8 mouse cellular contexts compared by ENCODE assay signal in the genomic region with DNA sequence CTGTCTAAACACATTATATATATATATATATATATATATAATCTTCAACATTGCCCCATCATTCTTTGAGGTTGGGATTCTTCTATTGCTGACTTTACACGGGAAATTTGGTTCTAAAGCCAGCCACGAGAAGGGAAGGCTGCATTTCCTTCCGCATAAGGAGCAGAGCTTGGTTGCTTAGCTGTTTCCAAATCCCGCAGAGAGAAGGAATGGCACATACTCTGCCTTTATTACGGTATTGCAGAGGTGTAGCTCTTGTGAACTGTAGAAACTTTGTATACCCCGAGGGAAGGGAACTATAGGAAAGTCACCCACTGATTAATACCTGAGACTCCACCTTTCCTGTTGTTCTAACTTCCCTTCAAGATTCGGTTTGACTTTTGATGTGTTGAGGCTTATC. TPM values are rescaled to one million over a fixed set of nuclear protein-coding genes. Genes with fewer than 3 reads are reported as not detected.
DNase-seq lines count a peak whose midpoint lies in the region; ATAC-seq and TF ChIP-seq lines count a peak whose summit lies in the region.

No protein-coding gene starts in this region.

- no peak for TF ChIP-seq CTCF in kidney, postnatal 0 days (IDR thresholded peaks at IDR 0.05; ENCODE audit: low read depth)

- H3K4me2 ChIP-seq in kidney, postnatal 0 days (ENCODE audit: low read length), result peak overlapping the region; percentile 87
- peak overlapping the region; percentile 59 for H3K4me2 ChIP-seq in embryonic facial prominence, embryonic 12.5 days (replicated peaks)
- peak overlapping the region; percentile 88 for H3K4me2 ChIP-seq in hindbrain, embryonic 13.5 days
- peak overlapping the region; percentile 93 for H3K4me2 ChIP-seq in midbrain, embryonic 16.5 days (ENCODE audit: low read length)

- H3K9ac ChIP-seq in kidney, postnatal 0 days (ENCODE audit: low read depth, low read length), result peak overlapping the region; percentile 73; the same call in 1 of the 2 replicates
- peak overlapping the region; percentile 89 for H3K9ac ChIP-seq in embryonic facial prominence, embryonic 12.5 days
- H3K9ac ChIP-seq in hindbrain, embryonic 13.5 days, result no peak overlapping the region
- no peak overlapping the region for H3K9ac ChIP-seq in midbrain, embryonic 16.5 days (ENCODE audit: low read depth, low read length)

- H3K36me3 ChIP-seq in kidney, postnatal 0 days (ENCODE audit: insufficient read depth, low read length), result no peaks in the 10 kb centered on the region
- no peaks in the 10 kb centered on the region; the same call in 1 of the 2 replicates for H3K36me3 ChIP-seq in embryonic facial prominence, embryonic 12.5 days
- no peaks in the 10 kb centered on the region for H3K36me3 ChIP-seq in hindbrain, embryonic 13.5 days
- H3K36me3 ChIP-seq in midbrain, embryonic 16.5 days (ENCODE audit: control insufficient read depth, insufficient read depth, low read length), result no peaks in the 10 kb centered on the region

- 6% methylated on average over 7 of the region's 7 CpGs for WGBS in kidney, postnatal 0 days
- WGBS in embryonic facial prominence, embryonic 12.5 days, result 2% methylated on average over 7 of the region's 7 CpGs
- 11% methylated on average over 7 of the region's 7 CpGs for WGBS in hindbrain, embryonic 13.5 days
- 6% methylated on average over 7 of the region's 7 CpGs for WGBS in midbrain, embryonic 16.5 days

- peak; percentile 38 for DNase-seq in kidney, postnatal 0 days (ENCODE audit: low spot score)
- DNase-seq in kidney, postnatal 10 days, result no peak
- DNase-seq in right cerebral cortex, postnatal 10 days (ENCODE audit: low spot score in 2 of 2), result no peak
- no peak for DNase-seq in gastrocnemius, adult 18-20 months (ENCODE audit: low spot score)
- DNase-seq in cerebellum, postnatal 4 days (ENCODE audit: low spot score in 2 of 2), result no peak

- H3K4me3 ChIP-seq in kidney, postnatal 0 days (replicated peaks; ENCODE audit: low read depth, low read length), result peak overlapping the region; percentile 72
- H3K4me3 ChIP-seq in embryonic facial prominence, embryonic 12.5 days, result peak overlapping the region; percentile 72
- peak overlapping the region; percentile 59 for H3K4me3 ChIP-seq in hindbrain, embryonic 13.5 days
- peak overlapping the region; percentile 49; the same call in 1 of the 2 replicates for H3K4me3 ChIP-seq in midbrain, embryonic 16.5 days (ENCODE audit: low read depth, low read length)

- ATAC-seq in kidney, postnatal 0 days (replicated peaks; ENCODE audit: low FRiP score, low read depth), result no peak
- no peak for ATAC-seq in embryonic facial prominence, embryonic 12.5 days (ENCODE audit: insufficient number of reproducible peaks, insufficient read depth, low FRiP score, low TSS enrichment)
- no peak for ATAC-seq in hindbrain, embryonic 13.5 days (ENCODE audit: low FRiP score)
- ATAC-seq in midbrain, embryonic 16.5 days, result no peak

- H3K4me1 ChIP-seq in kidney, postnatal 0 days (replicated peaks; ENCODE audit: insufficient read depth, low read length), result no peaks in the 10 kb centered on the region
- peaks cover 16% of the 10 kb centered on the region for H3K4me1 ChIP-seq in embryonic facial prominence, embryonic 12.5 days
- H3K4me1 ChIP-seq in hindbrain, embryonic 13.5 days (replicated peaks), result peaks cover 21% of the 10 kb centered on the region
- 0 out of 2 replicates have a peak, but pooled peaks cover 6% of the 10 kb centered on the region for H3K4me1 ChIP-seq in midbrain, embryonic 16.5 days (ENCODE audit: control insufficient read depth, insufficient read depth, low read length)

- H3K9me3 ChIP-seq in kidney, postnatal 0 days (replicated peaks; ENCODE audit: low read length), result no peaks in the 10 kb centered on the region
- no peaks in the 10 kb centered on the region for H3K9me3 ChIP-seq in embryonic facial prominence, embryonic 12.5 days
- no peaks in the 10 kb centered on the region for H3K9me3 ChIP-seq in hindbrain, embryonic 13.5 days
- H3K9me3 ChIP-seq in midbrain, embryonic 16.5 days (replicated peaks; ENCODE audit: control insufficient read depth, low read length, poor library complexity, severe bottlenecking), result no peaks in the 10 kb centered on the region

- no peak overlapping the region for H3K27ac ChIP-seq in kidney, postnatal 0 days
- H3K27ac ChIP-seq in embryonic facial prominence, embryonic 12.5 days, result peak overlapping the region; percentile 94
- H3K27ac ChIP-seq in hindbrain, embryonic 13.5 days, result no peak overlapping the region
- no peak overlapping the region for H3K27ac ChIP-seq in midbrain, embryonic 16.5 days (ENCODE audit: low read length)

- no peaks in the 10 kb centered on the region for H3K27me3 ChIP-seq in kidney, postnatal 0 days (ENCODE audit: insufficient read depth, low read length)
- no peaks in the 10 kb centered on the region for H3K27me3 ChIP-seq in embryonic facial prominence, embryonic 12.5 days
- peaks cover 21% of the 10 kb centered on the region for H3K27me3 ChIP-seq in hindbrain, embryonic 13.5 days
- H3K27me3 ChIP-seq in midbrain, embryonic 16.5 days (ENCODE audit: control insufficient read depth, insufficient read depth, low read depth, low read length), result peaks cover 10% of the 10 kb centered on the region; the same call in 1 of the 2 replicates

RNA-seq across cellular contexts. Expression of gene Gja1, which starts 2.6 kb away (rescaled TPM):
- 77.2 and 81.2 TPM in 2 replicates for polyA plus RNA-seq in kidney, postnatal 0 days (2015; fragmentation: Nextera tagmentation; extraction: Ambion mirVana)
- 246 and 302 TPM in 2 replicates for polyA plus RNA-seq in embryonic facial prominence, embryonic 12.5 days (2016; fragmentation: Nextera tagmentation; extraction: Ambion mirVana)
- 96.3 and 111 TPM in 2 replicates for polyA plus RNA-seq in hindbrain, embryonic 13.5 days (2015; fragmentation: Nextera tagmentation; extraction: Ambion mirVana)
- polyA plus RNA-seq in midbrain, embryonic 16.5 days (2015; fragmentation: Nextera tagmentation; extraction: Ambion mirVana), result 83.6 and 99.9 TPM in 2 replicates
- total RNA-seq in gastrocnemius, adult 18-20 months (2021), result 1 to 10 TPM; 7.0 to 7.3 TPM

Comparison
In these comparisons a context has a peak if more than half of its experiments do, and no peak if none do; other contexts are left out.
1. H3K9ac ChIP-seq: peak in kidney, postnatal 0 days (single experiment) and embryonic facial prominence, embryonic 12.5 days (single experiment); none in hindbrain, embryonic 13.5 days (single experiment) and midbrain, embryonic 16.5 days (single experiment).
2. Peak in every context shown above with its lines, with median percentiles within 50 percentile points of each other: H3K4me2 ChIP-seq and H3K4me3 ChIP-seq.